Mouse (Mus musculus): ENCODE measurements at regions not wholly inside any gene's neighbourhood (a gene's known extent, or its start where the extent isn't known, plus 50 kb on each side); places are given as distances from the start of the nearest gene placed in this dataset.

GRCm38 (mm10) chr7:39789321-39789720 lies 271.8 kb downstream of the Zfp619 start:
- Histone ChIP-seq H3K36me3 (ENCODE audit: control insufficient read depth, insufficient read depth, low read length) (no peaks in the 10 kb centered on the region), H3K27ac (ENCODE audit: control insufficient read depth, insufficient read depth, low read depth, low read length) (no peak overlapping the region), H3K4me3 (ENCODE audit: control insufficient read depth, low read depth, low read length) (no peak overlapping the region), H3K27me3 (ENCODE audit: control insufficient read depth, insufficient read depth, low read length) (no peaks in the 10 kb centered on the region), H3K4me1 (ENCODE audit: control insufficient read depth, insufficient read depth, low read length) (no peaks in the 10 kb centered on the region)
- TF ChIP-seq POLR2A (IDR thresholded peaks at IDR 0.05; ENCODE audit: control insufficient read depth, low read depth, low read length) (no peak), CTCF (IDR thresholded peaks at IDR 0.05; ENCODE audit: control insufficient read depth, insufficient read depth, insufficient replicate concordance, low read depth, low read length) (no peak)

GRCm38 (mm10) chr7:39789880-39790279 lies 272.3 kb downstream of the Zfp619 start:
- TF ChIP-seq POLR2A (IDR thresholded peaks at IDR 0.05; ENCODE audit: control insufficient read depth, low read depth, low read length) (no peak), CTCF (IDR thresholded peaks at IDR 0.05; ENCODE audit: control insufficient read depth, insufficient read depth, insufficient replicate concordance, low read depth, low read length) (no peak)
- Histone ChIP-seq H3K36me3 (ENCODE audit: control insufficient read depth, insufficient read depth, low read length) (no peaks in the 10 kb centered on the region), H3K4me3 (ENCODE audit: control insufficient read depth, low read depth, low read length) (no peak overlapping the region), H3K27ac (ENCODE audit: control insufficient read depth, insufficient read depth, low read depth, low read length) (no peak overlapping the region), H3K27me3 (ENCODE audit: control insufficient read depth, insufficient read depth, low read length) (no peaks in the 10 kb centered on the region), H3K4me1 (ENCODE audit: control insufficient read depth, insufficient read depth, low read length) (no peaks in the 10 kb centered on the region)

- H3K4me1 ChIP-seq (ENCODE audit: control insufficient read depth, insufficient read depth, low read length), result no peaks in the 10 kb centered on the region
- TF ChIP-seq CTCF (IDR thresholded peaks at IDR 0.05; ENCODE audit: control insufficient read depth, insufficient read depth, insufficient replicate concordance, low read depth, low read length), result no peak
- no peak for TF ChIP-seq POLR2A (IDR thresholded peaks at IDR 0.05; ENCODE audit: control insufficient read depth, low read depth, low read length)
- H3K36me3 ChIP-seq (ENCODE audit: control insufficient read depth, insufficient read depth, low read length), result no peaks in the 10 kb centered on the region
- H3K27me3 ChIP-seq (ENCODE audit: control insufficient read depth, insufficient read depth, low read length), result no peaks in the 10 kb centered on the region
- H3K27ac ChIP-seq (ENCODE audit: control insufficient read depth, insufficient read depth, low read depth, low read length), result no peak overlapping the region
- no peak overlapping the region for H3K4me3 ChIP-seq (ENCODE audit: control insufficient read depth, low read depth, low read length)
Measured at GRCm38 (mm10) chr7:39794751-39795150, 277.2 kb downstream of the Zfp619 start.

DNA sequence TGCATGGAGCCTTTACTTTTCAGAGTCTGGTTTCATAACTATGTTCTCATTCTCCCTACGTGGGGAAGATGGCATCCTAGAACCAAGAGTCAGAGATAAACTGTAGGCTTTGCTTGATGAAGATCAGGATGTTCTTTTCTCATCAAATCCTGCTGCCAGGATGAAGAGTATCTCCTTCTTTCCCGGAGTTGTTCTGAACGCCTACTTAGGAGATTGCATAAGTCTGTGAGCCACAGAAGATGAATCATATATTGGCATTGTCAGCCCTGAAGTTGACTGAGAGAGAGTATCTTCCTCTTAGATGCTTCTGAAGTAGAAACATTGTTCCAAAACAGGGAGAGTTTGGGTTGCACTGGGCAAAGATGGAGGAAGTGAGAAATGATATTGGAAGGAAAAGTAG lies 286.7 kb downstream of the Zfp619 start:
- Histone ChIP-seq H3K4me1 (ENCODE audit: control insufficient read depth, insufficient read depth, low read length) (no peaks in the 10 kb centered on the region), H3K27me3 (ENCODE audit: control insufficient read depth, insufficient read depth, low read length) (no peaks in the 10 kb centered on the region), H3K4me3 (ENCODE audit: control insufficient read depth, low read depth, low read length) (no peak overlapping the region), H3K27ac (ENCODE audit: control insufficient read depth, insufficient read depth, low read depth, low read length) (no peak overlapping the region), H3K36me3 (ENCODE audit: control insufficient read depth, insufficient read depth, low read length) (no peaks in the 10 kb centered on the region)
- no peak for TF ChIP-seq CTCF (IDR thresholded peaks at IDR 0.05; ENCODE audit: control insufficient read depth, insufficient read depth, insufficient replicate concordance, low read depth, low read length)
- TF ChIP-seq POLR2A (IDR thresholded peaks at IDR 0.05; ENCODE audit: control insufficient read depth, low read depth, low read length), result no peak

DNA sequence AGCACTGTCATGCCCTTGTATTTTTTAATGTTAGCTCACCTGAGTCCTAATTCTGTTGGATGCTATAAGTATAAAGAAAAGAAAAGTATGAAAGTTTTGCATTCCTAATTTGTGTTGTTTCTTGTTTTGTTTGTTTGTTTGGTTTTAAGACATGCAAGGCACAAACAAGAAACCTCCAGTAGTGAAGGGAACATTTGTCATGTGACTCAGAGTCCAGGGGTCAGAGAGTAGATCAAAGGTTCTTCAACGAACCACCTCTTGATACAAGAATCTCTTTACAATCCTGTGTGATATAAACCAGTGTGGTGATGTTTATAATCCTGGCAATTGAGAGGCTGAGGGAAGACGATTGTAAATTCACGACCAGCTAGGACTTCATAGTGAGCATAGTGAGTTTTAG lies 300.5 kb downstream of the Zfp619 start:
- H3K4me1 ChIP-seq (ENCODE audit: control insufficient read depth, insufficient read depth, low read length), result no peaks in the 10 kb centered on the region
- TF ChIP-seq POLR2A (IDR thresholded peaks at IDR 0.05; ENCODE audit: control insufficient read depth, low read depth, low read length), result no peak
- no peak for TF ChIP-seq CTCF (IDR thresholded peaks at IDR 0.05; ENCODE audit: control insufficient read depth, insufficient read depth, insufficient replicate concordance, low read depth, low read length)
- no peaks in the 10 kb centered on the region for H3K27me3 ChIP-seq (ENCODE audit: control insufficient read depth, insufficient read depth, low read length)
- no peak overlapping the region for H3K4me3 ChIP-seq (ENCODE audit: control insufficient read depth, low read depth, low read length)
- H3K27ac ChIP-seq (ENCODE audit: control insufficient read depth, insufficient read depth, low read depth, low read length), result no peak overlapping the region
- H3K36me3 ChIP-seq (ENCODE audit: control insufficient read depth, insufficient read depth, low read length), result no peaks in the 10 kb centered on the region

DNA sequence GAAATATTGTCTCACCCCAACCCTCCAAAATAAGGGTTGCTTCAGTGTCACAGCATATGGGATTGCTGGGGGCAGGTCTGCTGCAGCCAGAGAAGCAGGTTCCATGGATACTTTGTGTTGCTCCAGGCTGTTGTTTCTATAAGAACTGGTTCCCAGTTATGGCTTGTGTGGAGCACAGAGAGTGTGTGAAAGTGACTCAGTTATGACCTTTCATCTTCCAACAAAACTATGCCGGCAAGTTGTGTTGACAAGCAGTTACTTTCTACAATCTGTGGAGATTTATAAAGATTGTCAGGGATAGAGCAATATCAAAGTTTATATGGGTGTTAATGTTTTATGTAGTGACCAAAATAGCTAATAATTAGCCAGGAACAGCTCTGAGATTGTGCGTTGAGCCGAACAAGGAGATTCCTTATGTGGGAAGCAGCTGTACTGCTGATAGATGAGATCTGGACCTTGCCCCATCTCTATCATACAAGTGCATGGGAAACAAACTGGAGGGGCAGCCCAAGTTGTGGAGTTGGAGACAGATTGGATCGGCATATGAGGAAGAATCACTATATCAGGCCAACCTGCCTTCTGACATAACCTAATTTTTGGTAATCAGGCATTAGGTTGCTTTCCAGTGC lies 305.1 kb downstream of the Zfp619 start:
- Histone ChIP-seq H3K36me3 (ENCODE audit: control insufficient read depth, insufficient read depth, low read length) (no peaks in the 10 kb centered on the region), H3K27me3 (ENCODE audit: control insufficient read depth, insufficient read depth, low read length) (no peaks in the 10 kb centered on the region), H3K4me1 (ENCODE audit: control insufficient read depth, insufficient read depth, low read length) (no peaks in the 10 kb centered on the region), H3K27ac (ENCODE audit: control insufficient read depth, insufficient read depth, low read depth, low read length) (no peak overlapping the region), H3K4me3 (ENCODE audit: control insufficient read depth, low read depth, low read length) (no peak overlapping the region)
- TF ChIP-seq CTCF (IDR thresholded peaks at IDR 0.05; ENCODE audit: control insufficient read depth, insufficient read depth, insufficient replicate concordance, low read depth, low read length) (no peak), POLR2A (IDR thresholded peaks at IDR 0.05; ENCODE audit: control insufficient read depth, low read depth, low read length) (no peak)

- Histone ChIP-seq H3K4me3 (ENCODE audit: control insufficient read depth, low read depth, low read length) (no peak overlapping the region), H3K27me3 (ENCODE audit: control insufficient read depth, insufficient read depth, low read length) (no peaks in the 10 kb centered on the region), H3K36me3 (ENCODE audit: control insufficient read depth, insufficient read depth, low read length) (no peaks in the 10 kb centered on the region), H3K27ac (ENCODE audit: control insufficient read depth, insufficient read depth, low read depth, low read length) (no peak overlapping the region), H3K4me1 (ENCODE audit: control insufficient read depth, insufficient read depth, low read length) (no peaks in the 10 kb centered on the region)
- TF ChIP-seq CTCF (IDR thresholded peaks at IDR 0.05; ENCODE audit: control insufficient read depth, insufficient read depth, insufficient replicate concordance, low read depth, low read length) (no peak), POLR2A (IDR thresholded peaks at IDR 0.05; ENCODE audit: control insufficient read depth, low read depth, low read length) (no peak)
Measured at GRCm38 (mm10) chr7:39828378-39828777, 310.8 kb downstream of the Zfp619 start.

DNA sequence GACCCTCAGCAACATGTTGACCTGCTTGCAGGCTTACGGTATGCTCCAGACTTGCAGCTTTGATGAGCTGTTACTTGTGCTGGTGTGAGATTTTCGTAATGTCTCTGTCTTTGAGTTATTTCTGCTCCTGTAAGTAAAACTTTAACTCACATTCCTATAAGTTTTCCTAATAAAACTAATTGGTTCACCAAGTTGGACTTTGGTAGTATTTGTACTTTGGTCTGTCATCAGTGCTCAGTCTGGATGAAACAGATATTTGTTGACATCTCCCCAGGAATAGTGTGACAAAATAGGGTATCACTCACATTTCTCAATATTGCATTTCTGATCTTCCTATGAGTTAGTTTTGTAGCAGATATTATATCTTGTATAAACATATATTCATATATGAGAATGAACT lies 313.3 kb downstream of the Zfp619 start:
- Histone ChIP-seq H3K27me3 (ENCODE audit: control insufficient read depth, insufficient read depth, low read length) (no peaks in the 10 kb centered on the region), H3K4me3 (ENCODE audit: control insufficient read depth, low read depth, low read length) (no peak overlapping the region), H3K4me1 (ENCODE audit: control insufficient read depth, insufficient read depth, low read length) (no peaks in the 10 kb centered on the region), H3K36me3 (ENCODE audit: control insufficient read depth, insufficient read depth, low read length) (no peaks in the 10 kb centered on the region), H3K27ac (ENCODE audit: control insufficient read depth, insufficient read depth, low read depth, low read length) (no peak overlapping the region)
- TF ChIP-seq CTCF (IDR thresholded peaks at IDR 0.05; ENCODE audit: control insufficient read depth, insufficient read depth, insufficient replicate concordance, low read depth, low read length) (no peak), POLR2A (IDR thresholded peaks at IDR 0.05; ENCODE audit: control insufficient read depth, low read depth, low read length) (no peak)
